Mouse (Mus musculus): Measurements from ENCODE around the gene Ccnd2. TPM values are rescaled to one million over a fixed set of nuclear protein-coding genes. Genes with fewer than 3 reads are reported as not detected.

Gene Ccnd2
- polyA plus RNA-seq, 1 experiment from 2014 or later: 2,054 TPM

GRCm38 (mm10) chr6:127146322-127146947 is 5.6 kb downstream of the Ccnd2 start:
- no peaks in the 10 kb centered on the region for H3K9me3 ChIP-seq (replicated peaks)
- H3K4me2 ChIP-seq: peak overlapping the region; percentile 5; the same call in 1 of the 2 replicates
- H3K27me3 ChIP-seq: no peaks in the 10 kb centered on the region
- H3K4me1 ChIP-seq: peaks cover 78% of the 10 kb centered on the region
- no peak for ATAC-seq
- H3K4me3 ChIP-seq: no peak overlapping the region
- 91% methylated on average over 3 of the region's 3 CpGs for WGBS
- H3K9ac ChIP-seq: peak overlapping the region; percentile 46
- no peak overlapping the region for H3K27ac ChIP-seq
- peaks cover 49% of the 10 kb centered on the region for H3K36me3 ChIP-seq (ENCODE audit: poor library complexity, severe bottlenecking)

GRCm38 (mm10) chr6:127145464-127146190 is 6.4 kb downstream of the Ccnd2 start:
- Histone ChIP-seq H3K9me3 (replicated peaks) (no peaks in the 10 kb centered on the region), H3K4me1 (peaks cover 74% of the 10 kb centered on the region), H3K4me3 (no peak overlapping the region), H3K9ac (peak overlapping the region; percentile 46), H3K27me3 (no peaks in the 10 kb centered on the region), H3K4me2 (peak overlapping the region; percentile 5; the same call in 1 of the 2 replicates), H3K27ac (peak overlapping the region; percentile 48; the same call in 1 of the 2 replicates), H3K36me3 (ENCODE audit: poor library complexity, severe bottlenecking) (peaks cover 57% of the 10 kb centered on the region)
- ATAC-seq: no peak
- WGBS: 85% methylated on average over 20 of the region's 20 CpGs

- Histone ChIP-seq H3K36me3 (ENCODE audit: poor library complexity, severe bottlenecking) (peaks cover 76% of the 10 kb centered on the region), H3K9me3 (replicated peaks) (no peaks in the 10 kb centered on the region), H3K4me3 (no peak overlapping the region), H3K27me3 (no peaks in the 10 kb centered on the region), H3K9ac (no peak overlapping the region), H3K4me1 (peaks cover 67% of the 10 kb centered on the region), H3K27ac (peak overlapping the region; percentile 57), H3K4me2 (no peak overlapping the region)
- no peak for ATAC-seq
- WGBS: 81% methylated on average over 7 of the region's 7 CpGs
Observed at GRCm38 (mm10) chr6:127143576-127144288, 8.3 kb downstream of the Ccnd2 start.

GRCm38 (mm10) chr6:127143124-127143520 is 8.9 kb downstream of the Ccnd2 start:
- H3K4me3 ChIP-seq: no peak overlapping the region
- peaks cover 62% of the 10 kb centered on the region for H3K4me1 ChIP-seq
- peak overlapping the region; percentile 57 for H3K27ac ChIP-seq
- no peak for ATAC-seq
- WGBS: 76% methylated on average over 10 of the region's 10 CpGs
- peaks cover 82% of the 10 kb centered on the region for H3K36me3 ChIP-seq (ENCODE audit: poor library complexity, severe bottlenecking)
- H3K27me3 ChIP-seq: no peaks in the 10 kb centered on the region
- H3K4me2 ChIP-seq: no peak overlapping the region
- 0 out of 2 replicates have a peak overlapping the region, but pooled peaks have one; percentile 19 for H3K9ac ChIP-seq
- H3K9me3 ChIP-seq (replicated peaks): no peaks in the 10 kb centered on the region

- peak; percentile 45 for ATAC-seq
- Histone ChIP-seq H3K9ac (0 out of 2 replicates have a peak overlapping the region, but pooled peaks have one; percentile 23), H3K9me3 (replicated peaks) (no peaks in the 10 kb centered on the region), H3K27me3 (no peaks in the 10 kb centered on the region), H3K36me3 (ENCODE audit: poor library complexity, severe bottlenecking) (peaks cover 89% of the 10 kb centered on the region), H3K4me3 (no peak overlapping the region), H3K4me2 (no peak overlapping the region), H3K27ac (peak overlapping the region; percentile 64), H3K4me1 (peaks cover 55% of the 10 kb centered on the region)
- WGBS: 22% methylated on average over 9 of the region's 10 CpGs
Observed at GRCm38 (mm10) chr6:127142154-127143123, 9.6 kb downstream of the Ccnd2 start.

GRCm38 (mm10) chr6:127138962-127139361 is 13.0 kb downstream of the Ccnd2 start:
- ATAC-seq: no peak
- Histone ChIP-seq H3K4me2 (no peak overlapping the region), H3K27ac (no peak overlapping the region), H3K4me3 (no peak overlapping the region), H3K9ac (no peak overlapping the region), H3K36me3 (ENCODE audit: poor library complexity, severe bottlenecking) (peaks cover 81% of the 10 kb centered on the region), H3K9me3 (replicated peaks) (no peaks in the 10 kb centered on the region), H3K4me1 (peaks cover 48% of the 10 kb centered on the region), H3K27me3 (no peaks in the 10 kb centered on the region)
- WGBS: 91% methylated on average over 11 of the region's 11 CpGs

- 14% methylated on average over 16 of the region's 16 CpGs for WGBS
- ATAC-seq: peak; percentile 92
- peak overlapping the region; percentile 48 for H3K4me2 ChIP-seq
- H3K27ac ChIP-seq: peak overlapping the region; percentile 77
- peaks cover 78% of the 10 kb centered on the region for H3K36me3 ChIP-seq (ENCODE audit: poor library complexity, severe bottlenecking)
- H3K9ac ChIP-seq: no peak overlapping the region; the same call in 1 of the 2 replicates
- no peaks in the 10 kb centered on the region for H3K9me3 ChIP-seq (replicated peaks)
- no peaks in the 10 kb centered on the region for H3K27me3 ChIP-seq
- peak overlapping the region; percentile 17; the same call in 1 of the 2 replicates for H3K4me3 ChIP-seq
- H3K4me1 ChIP-seq: peaks cover 64% of the 10 kb centered on the region
Observed at GRCm38 (mm10) chr6:127133433-127134245, 18.4 kb downstream of the Ccnd2 start.

- peaks cover 64% of the 10 kb centered on the region for H3K4me1 ChIP-seq
- H3K4me3 ChIP-seq: no peak overlapping the region
- no peaks in the 10 kb centered on the region for H3K9me3 ChIP-seq (replicated peaks)
- no peaks in the 10 kb centered on the region for H3K27me3 ChIP-seq
- ATAC-seq: no peak
- 74% methylated on average over 3 of the region's 3 CpGs for WGBS
- H3K36me3 ChIP-seq (ENCODE audit: poor library complexity, severe bottlenecking): peaks cover 77% of the 10 kb centered on the region
- H3K9ac ChIP-seq: no peak overlapping the region
- peak overlapping the region; percentile 77; the same call in 1 of the 2 replicates for H3K27ac ChIP-seq
- no peak overlapping the region for H3K4me2 ChIP-seq
Observed at GRCm38 (mm10) chr6:127132719-127133118, 19.3 kb downstream of the Ccnd2 start.

GRCm38 (mm10) chr6:127131946-127132345 is 20.0 kb downstream of the Ccnd2 start:
- 86% methylated on average over 3 of the region's 3 CpGs for WGBS
- Histone ChIP-seq H3K4me2 (no peak overlapping the region), H3K9ac (no peak overlapping the region), H3K27me3 (no peaks in the 10 kb centered on the region), H3K4me3 (no peak overlapping the region), H3K27ac (peak overlapping the region; percentile 54), H3K36me3 (ENCODE audit: poor library complexity, severe bottlenecking) (peaks cover 77% of the 10 kb centered on the region), H3K4me1 (peaks cover 64% of the 10 kb centered on the region), H3K9me3 (replicated peaks) (no peaks in the 10 kb centered on the region)
- no peak for ATAC-seq

GRCm38 (mm10) chr6:127130377-127130776 is 21.6 kb downstream of the Ccnd2 start:
- H3K27ac ChIP-seq: peak overlapping the region; percentile 61
- H3K4me2 ChIP-seq: no peak overlapping the region; the same call in 1 of the 2 replicates
- WGBS: 46% methylated on average over 13 of the region's 13 CpGs
- H3K9me3 ChIP-seq (replicated peaks): no peaks in the 10 kb centered on the region
- H3K4me3 ChIP-seq: no peak overlapping the region
- no peaks in the 10 kb centered on the region for H3K27me3 ChIP-seq
- peaks cover 53% of the 10 kb centered on the region for H3K4me1 ChIP-seq
- peak; percentile 14; the same call in 1 of the 2 replicates for ATAC-seq
- H3K9ac ChIP-seq: no peak overlapping the region
- H3K36me3 ChIP-seq (ENCODE audit: poor library complexity, severe bottlenecking): peaks cover 73% of the 10 kb centered on the region

All from forebrain, embryonic 13.5 days (tissue).